ENCODE assay signal across 6 mouse cellular contexts in genomic region chr15:49899782-49900181, GRCm38 (mm10).
"Had no signal": no experiment of that assay in that cellular context is flagged by ENCODE, and none has a peak within 500 bp of the region (broad histone marks: within the 10 kb centered on the region; RNA-seq: fewer than 3 reads in every experiment).

No protein-coding gene starts in this region.

- DNase-seq: lung, adult 18-20 months; lung, postnatal 10 days; lung, postnatal 4 days; midbrain, embryonic 14.5 days; right cerebral cortex, postnatal 14 days; thymus, postnatal 4 days had no signal
